Mouse (Mus musculus): ENCODE data around the gene Zfp27. TPM values are rescaled to one million over a fixed set of nuclear protein-coding genes. Genes with fewer than 3 reads are reported as not detected.

Zfp27 gene
- polyA plus RNA-seq, 1 experiment = 1.0 TPM

DNA sequence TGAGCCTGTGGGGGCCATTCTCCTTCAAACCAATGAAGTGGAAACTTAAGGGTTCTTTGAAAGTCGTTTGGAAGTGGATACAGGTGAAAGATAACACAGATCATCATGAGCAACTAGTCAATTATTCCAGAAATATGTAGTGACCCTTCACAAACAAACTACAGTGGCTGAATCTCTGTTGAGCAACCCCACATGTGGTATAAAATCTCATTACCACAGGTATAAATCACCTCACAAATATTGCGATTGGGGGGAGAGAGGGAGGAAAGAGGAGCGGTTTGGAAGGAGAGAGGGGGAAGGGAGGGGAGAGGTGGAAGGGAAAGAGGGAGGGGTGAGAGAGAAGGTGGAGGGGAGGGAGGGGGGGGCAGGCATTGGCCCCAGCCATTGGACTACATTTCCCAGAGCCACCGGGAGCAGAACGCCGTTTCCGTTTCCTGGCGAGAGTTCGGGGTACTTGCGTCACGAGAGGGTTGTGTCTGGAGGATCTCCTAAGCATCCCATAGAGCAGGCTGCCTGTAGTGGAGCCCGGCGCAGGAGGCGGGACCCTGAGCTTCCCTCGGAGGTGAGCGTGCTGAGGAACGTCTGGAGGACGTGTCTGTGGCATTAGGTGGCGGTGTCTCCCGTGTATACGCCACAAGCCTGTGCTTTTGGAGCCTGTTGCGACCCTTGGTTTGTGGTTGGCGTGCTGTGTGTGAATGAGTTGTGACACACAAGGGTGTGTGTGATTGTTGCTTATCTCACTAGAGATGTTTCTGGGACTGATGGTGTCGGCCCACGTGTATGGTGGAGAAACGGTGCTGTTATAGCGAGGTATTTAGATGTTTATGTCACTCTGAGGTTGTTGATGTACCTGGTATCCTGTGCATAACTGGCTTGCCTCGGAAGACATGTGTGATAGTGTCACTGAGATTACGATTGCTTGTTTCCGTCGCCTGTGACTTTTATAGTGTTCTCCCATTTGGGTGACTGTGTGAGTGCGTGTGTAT is 46.5 kb downstream of the Zfp27 start, which contains the start of gene Zfp420:
Zfp420 (plus strand) TSS at position 448 of the 986 bp plus-strand sequence.
- H3K27me3 ChIP-seq (ENCODE audit: control insufficient read depth, insufficient read depth, low read length) = no peaks in the 10 kb centered on the region
- H3K4me1 ChIP-seq (ENCODE audit: control insufficient read depth, insufficient read depth, insufficient read length) = no peaks in the 10 kb centered on the region; the same call in 1 of the 2 replicates
- DNase-seq (ENCODE audit: low read depth in 1 of 2, low spot score in 2 of 2) = peak; percentile 54 to 81
- peak within 1 kb of the TSS; percentile 66 for H3K4me3 ChIP-seq (ENCODE audit: extremely low read depth, insufficient read depth, insufficient read length)
- 4% methylated on average over 32 of the region's 32 CpGs for WGBS
- H3K36me3 ChIP-seq (ENCODE audit: control insufficient read depth, insufficient read depth, low read length) = 0 out of 2 replicates have a peak, but pooled peaks cover 2% of the 10 kb centered on the region
- TF ChIP-seq CTCF (IDR thresholded peaks at IDR 0.05; ENCODE audit: extremely low read depth, insufficient read depth, insufficient read length, insufficient replicate concordance) (no peak), POLR2A (IDR thresholded peaks at IDR 0.05; ENCODE audit: low read depth, low read length) (no peak; the same call in 1 of the 2 replicates)
- 0 out of 2 replicates have a peak within 1 kb of the TSS, but pooled peaks have one; percentile 1 for H3K27ac ChIP-seq (ENCODE audit: insufficient read depth, low read length)

DNA sequence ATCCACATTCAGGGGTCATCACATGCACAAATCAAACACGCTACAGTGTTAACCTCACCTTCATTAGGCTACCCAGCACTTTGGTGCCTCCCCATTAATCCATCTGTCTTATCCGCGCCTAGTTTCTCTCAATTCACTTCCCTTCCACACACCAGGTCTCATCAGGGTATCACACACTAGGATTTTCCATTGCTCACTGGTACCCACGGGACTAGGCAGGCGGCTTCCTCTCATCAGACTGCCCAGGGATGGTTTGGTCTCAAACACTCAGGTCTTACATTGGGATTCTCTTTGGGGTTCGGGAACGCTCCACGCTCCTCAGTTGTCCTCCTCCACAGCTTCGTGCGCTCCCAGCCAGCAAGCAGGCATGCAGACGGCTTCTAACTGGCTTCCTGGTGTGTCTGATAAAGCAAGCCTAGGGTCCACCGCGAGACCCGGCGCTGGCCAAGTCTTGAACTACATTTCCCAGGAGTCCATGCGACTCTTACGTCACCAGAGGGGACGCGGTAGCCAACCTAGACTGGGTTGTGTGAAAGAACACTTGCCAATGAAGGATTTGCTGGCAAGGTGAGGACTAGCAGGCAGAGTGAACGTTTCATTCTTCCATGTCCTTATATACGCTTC is 53.0 kb downstream of the Zfp27 start, which contains the start of gene Zfp940:
Zfp940 (minus strand) TSS at position 451 of the 624 bp plus-strand sequence.
- WGBS = 3% methylated on average over 21 of the region's 21 CpGs
- Histone ChIP-seq H3K27me3 (ENCODE audit: control insufficient read depth, insufficient read depth, low read length) (no peaks in the 10 kb centered on the region), H3K4me1 (ENCODE audit: control insufficient read depth, insufficient read depth, insufficient read length) (peaks cover 4% of the 10 kb centered on the region; the same call in 1 of the 2 replicates), H3K36me3 (ENCODE audit: control insufficient read depth, insufficient read depth, low read length) (no peaks in the 10 kb centered on the region), H3K4me3 (ENCODE audit: extremely low read depth, insufficient read depth, insufficient read length) (peak within 1 kb of the TSS; percentile 91), H3K27ac (ENCODE audit: insufficient read depth, low read length) (no peak within 1 kb of the TSS)
- no peak for TF ChIP-seq POLR2A (IDR thresholded peaks at IDR 0.05; ENCODE audit: low read depth, low read length)
- TF ChIP-seq CTCF (IDR thresholded peaks at IDR 0.05; ENCODE audit: extremely low read depth, insufficient read depth, insufficient read length, insufficient replicate concordance) = no peak
- DNase-seq (ENCODE audit: low read depth in 1 of 2, low spot score in 2 of 2) = peak; percentile 54 to 85

DNA sequence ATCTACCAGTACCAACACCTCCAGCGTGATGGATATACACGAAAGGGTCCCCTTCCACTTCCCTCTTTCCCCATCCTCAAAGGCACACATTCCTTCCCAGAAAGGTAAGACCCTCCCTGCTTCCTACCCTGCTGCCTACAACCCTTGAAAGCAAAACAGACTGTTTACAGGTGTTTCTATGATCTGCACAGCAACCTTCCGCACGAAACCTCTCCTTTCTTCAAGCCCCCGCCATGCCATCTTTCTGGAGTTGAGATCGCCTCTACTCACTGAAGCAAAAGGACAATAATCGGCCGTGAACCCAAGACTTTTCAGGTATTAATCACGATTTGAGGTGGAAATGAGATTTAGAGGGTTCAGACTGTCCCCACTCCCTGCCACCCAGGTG is 53.5 kb downstream of the Zfp27 start:
- 61% methylated on average over 9 of the region's 9 CpGs for WGBS
- Histone ChIP-seq H3K36me3 (ENCODE audit: control insufficient read depth, insufficient read depth, low read length) (no peaks in the 10 kb centered on the region), H3K27ac (ENCODE audit: insufficient read depth, low read length) (no peak overlapping the region), H3K4me1 (ENCODE audit: control insufficient read depth, insufficient read depth, insufficient read length) (peaks cover 4% of the 10 kb centered on the region; the same call in 1 of the 2 replicates), H3K27me3 (ENCODE audit: control insufficient read depth, insufficient read depth, low read length) (no peaks in the 10 kb centered on the region), H3K4me3 (ENCODE audit: extremely low read depth, insufficient read depth, insufficient read length) (peak overlapping the region; percentile 91; the same call in 1 of the 2 replicates)
- no peak for DNase-seq (ENCODE audit: low read depth in 1 of 2, low spot score in 2 of 2)
- TF ChIP-seq POLR2A (IDR thresholded peaks at IDR 0.05; ENCODE audit: low read depth, low read length) (no peak), CTCF (IDR thresholded peaks at IDR 0.05; ENCODE audit: extremely low read depth, insufficient read depth, insufficient read length, insufficient replicate concordance) (no peak)

DNA sequence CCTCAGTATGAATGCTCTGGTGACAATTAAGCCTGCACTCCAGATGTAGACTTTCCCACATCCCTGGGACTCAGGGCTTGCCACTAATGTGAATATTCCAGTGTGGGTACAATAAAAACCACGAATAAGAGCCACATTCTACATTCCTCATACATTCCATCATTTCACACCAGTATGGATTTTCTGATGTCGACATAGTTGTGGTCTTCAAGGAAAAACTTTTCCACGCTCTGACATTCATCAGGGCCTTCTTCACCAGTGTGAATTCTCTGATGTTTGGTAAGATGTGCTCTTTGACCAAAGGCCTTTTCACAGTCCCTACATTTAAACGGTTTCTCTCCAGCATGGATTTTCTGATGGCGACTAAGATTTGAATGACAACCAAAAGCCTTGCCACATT is 61.8 kb downstream of the Zfp27 start:
- Histone ChIP-seq H3K27me3 (ENCODE audit: control insufficient read depth, insufficient read depth, low read length) (no peaks in the 10 kb centered on the region), H3K27ac (ENCODE audit: insufficient read depth, low read length) (no peak overlapping the region), H3K4me1 (ENCODE audit: control insufficient read depth, insufficient read depth, insufficient read length) (no peaks in the 10 kb centered on the region), H3K4me3 (ENCODE audit: extremely low read depth, insufficient read depth, insufficient read length) (no peak overlapping the region), H3K36me3 (ENCODE audit: control insufficient read depth, insufficient read depth, low read length) (peaks cover 7% of the 10 kb centered on the region)
- 90% methylated on average over 5 of the region's 5 CpGs for WGBS
- TF ChIP-seq POLR2A (IDR thresholded peaks at IDR 0.05; ENCODE audit: low read depth, low read length) = no peak
- no peak for TF ChIP-seq CTCF (IDR thresholded peaks at IDR 0.05; ENCODE audit: extremely low read depth, insufficient read depth, insufficient read length, insufficient replicate concordance)
- DNase-seq (ENCODE audit: low read depth in 1 of 2, low spot score in 2 of 2) = no peak

Other genes with a start within 250 kb of the Zfp27 start
- gene Catsperg2, start 179.5 kb downstream of the Zfp27 start, polyA plus RNA-seq (2012; rRNA removed) = 0.13 and 0.20 TPM in 2 replicates
- gene Zfp84, start 138.0 kb downstream of the Zfp27 start, polyA plus RNA-seq (2012; rRNA removed) = 3.2 and 3.4 TPM in 2 replicates
- 0.69 and 0.74 TPM in 2 replicates for gene Zfp30, start 122.6 kb downstream of the Zfp27 start, polyA plus RNA-seq (2012; rRNA removed)
- gene Zfp790, start 90.5 kb downstream of the Zfp27 start, polyA plus RNA-seq (2012; rRNA removed) = 1.2 and 1.5 TPM in 2 replicates
- 0.37 and 0.39 TPM in 2 replicates for gene Zfp940, start 52.9 kb downstream of the Zfp27 start, polyA plus RNA-seq (2012; rRNA removed)
- 0.99 and 1.2 TPM in 2 replicates for gene Zfp420, start 46.6 kb downstream of the Zfp27 start, polyA plus RNA-seq (2012; rRNA removed)
- 0.31 and 0.35 TPM in 2 replicates for gene Zfp383, start 1.7 kb upstream of the Zfp27 start, polyA plus RNA-seq (2012; rRNA removed)
- gene Zfp74, start 47.5 kb upstream of the Zfp27 start, polyA plus RNA-seq (2012; rRNA removed) = 4.0 and 6.0 TPM in 2 replicates
- 3.0 and 3.1 TPM in 2 replicates for gene Zfp568, start 77.4 kb upstream of the Zfp27 start, polyA plus RNA-seq (2012; rRNA removed)
- gene Zfp14, start 144.8 kb upstream of the Zfp27 start, polyA plus RNA-seq (2012; rRNA removed) = 1.1 and 1.4 TPM in 2 replicates
- gene Zfp82, start 166.3 kb upstream of the Zfp27 start, polyA plus RNA-seq (2012; rRNA removed) = 0.40 and 0.81 TPM in 2 replicates
- 0.16 TPM in 1 of 2 replicates, not detected in the other for gene Gm26920, start 183.8 kb upstream of the Zfp27 start, polyA plus RNA-seq (2012; rRNA removed)
- gene Zfp566, start 184.0 kb upstream of the Zfp27 start, polyA plus RNA-seq (2012; rRNA removed) = 1.1 and 2.2 TPM in 2 replicates
- gene Zfp260, start 188.2 kb upstream of the Zfp27 start, polyA plus RNA-seq (2012; rRNA removed) = 9.3 and 11.3 TPM in 2 replicates
- gene Zfp382, start 215.4 kb upstream of the Zfp27 start, polyA plus RNA-seq (2012; rRNA removed) = 0.92 and 1.9 TPM in 2 replicates

Data from spleen, adult 2 months (tissue).